Mouse (Mus musculus): ENCODE data around the gene Cntn3. TPM values are rescaled to one million over a fixed set of nuclear protein-coding genes. Genes with fewer than 3 reads are reported as not detected.
A peak's percentile ranks its signal among the peaks of the same experiment; 100 is the strongest.
"Not testable (repeated sequence)": the region's sequence is repeated elsewhere in the genome, so short reads cannot be mapped to it uniquely, and the experiment has no call there.

Gene Cntn3
- total RNA-seq (2021): 10 to 100 TPM; 22.1 to 28.0 TPM
- long read RNA-seq, experiment 1, partial matches to known transcripts: 3 of 13 reads
- long read RNA-seq, experiment 1, other reads (novel, unspliced or antisense): 10 of 13 reads
- long read RNA-seq, experiment 2, partial matches to known transcripts: 1 of 12 reads
- long read RNA-seq, experiment 2, other reads (novel, unspliced or antisense): 11 of 12 reads

GRCm38 (mm10) chr6:102573001-102573400, at the start of gene Cntn3:
Cntn3 (minus strand) TSS chr6:102573101.
- DNase-seq (ENCODE audit: low spot score in 2 of 2): not testable (repeated sequence)

- DNase-seq (ENCODE audit: low spot score in 2 of 2): no peak
Measured at GRCm38 (mm10) chr6:102600773-102601172, 27.9 kb upstream of the Cntn3 start.

GRCm38 (mm10) chr6:102597756-102598155, 24.9 kb upstream of the Cntn3 start:
- DNase-seq (ENCODE audit: low spot score in 2 of 2): peak; percentile 6 to 34

- no peak for DNase-seq (ENCODE audit: low spot score in 2 of 2)
Measured at GRCm38 (mm10) chr6:102590151-102590550, 17.2 kb upstream of the Cntn3 start.

GRCm38 (mm10) chr6:102589311-102589710, 16.4 kb upstream of the Cntn3 start:
- no peak for DNase-seq (ENCODE audit: low spot score in 2 of 2)

GRCm38 (mm10) chr6:102586056-102586455, 13.2 kb upstream of the Cntn3 start:
- no peak for DNase-seq (ENCODE audit: low spot score in 2 of 2)

- DNase-seq (ENCODE audit: low spot score in 2 of 2): no peak
Measured at GRCm38 (mm10) chr6:102583578-102583977, 10.7 kb upstream of the Cntn3 start.

GRCm38 (mm10) chr6:102567496-102567895, 5.4 kb downstream of the Cntn3 start:
- no peak for DNase-seq (ENCODE audit: low spot score in 2 of 2)

GRCm38 (mm10) chr6:102565228-102565627, 7.7 kb downstream of the Cntn3 start:
- no peak for DNase-seq (ENCODE audit: low spot score in 2 of 2)

- DNase-seq (ENCODE audit: low spot score in 2 of 2): peak; percentile 65 to 84
Measured at GRCm38 (mm10) chr6:102564011-102564731, 8.7 kb downstream of the Cntn3 start.

GRCm38 (mm10) chr6:102563431-102563830, 9.5 kb downstream of the Cntn3 start:
- peak in 1 of 2 experiments; percentile 25 for DNase-seq (ENCODE audit: low spot score in 2 of 2)

GRCm38 (mm10) chr6:102557521-102557920, 15.4 kb downstream of the Cntn3 start:
- peak; percentile 11 to 33 for DNase-seq (ENCODE audit: low spot score in 2 of 2)

- no peak for DNase-seq (ENCODE audit: low spot score in 2 of 2)
Measured at GRCm38 (mm10) chr6:102556497-102556896, 16.4 kb downstream of the Cntn3 start.

GRCm38 (mm10) chr6:102555814-102556437, 17.0 kb downstream of the Cntn3 start:
- DNase-seq (ENCODE audit: low spot score in 2 of 2): no peak

GRCm38 (mm10) chr6:102555067-102555657, 17.7 kb downstream of the Cntn3 start:
- no peak for DNase-seq (ENCODE audit: low spot score in 2 of 2)

GRCm38 (mm10) chr6:102541633-102542412, 31.1 kb downstream of the Cntn3 start:
- DNase-seq (ENCODE audit: low spot score in 2 of 2): no peak

- no peak for DNase-seq (ENCODE audit: low spot score in 2 of 2)
Measured at GRCm38 (mm10) chr6:102535599-102535998, 37.3 kb downstream of the Cntn3 start.

GRCm38 (mm10) chr6:102523037-102523436, 49.9 kb downstream of the Cntn3 start:
- DNase-seq (ENCODE audit: low spot score in 2 of 2): no peak

GRCm38 (mm10) chr6:102520977-102521376, 51.9 kb downstream of the Cntn3 start:
- no peak for DNase-seq (ENCODE audit: low spot score in 2 of 2)

GRCm38 (mm10) chr6:102515231-102515630, 57.7 kb downstream of the Cntn3 start:
- no peak for DNase-seq (ENCODE audit: low spot score in 2 of 2)

- no peak for DNase-seq (ENCODE audit: low spot score in 2 of 2)
Measured at GRCm38 (mm10) chr6:102512085-102512484, 60.8 kb downstream of the Cntn3 start.
